ENCODE assay signal across 21 mouse cellular contexts in genomic region chr6:71556826-71557225, GRCm38 (mm10). TPM values are rescaled to one million over a fixed set of nuclear protein-coding genes. Genes with fewer than 3 reads are reported as not detected.
DNase-seq lines count a peak whose midpoint lies in the region; ATAC-seq lines count a peak whose summit lies in the region.
"Had no signal": no experiment of that assay in that cellular context is flagged by ENCODE, and none has a peak within 500 bp of the region (broad histone marks: within the 10 kb centered on the region; RNA-seq: fewer than 3 reads in every experiment).

No protein-coding gene starts in this region.

- peak; percentile 12 to 29 for DNase-seq in kidney, adult 8-10 months
- DNase-seq in kidney, postnatal 25 days = no peak
- peak; percentile 22 to 29 for DNase-seq in kidney, postnatal 36 days
- DNase-seq: adrenal gland, adult 2 months; adrenal gland, postnatal 10 days; adrenal gland, postnatal 25 days; cerebellum, adult 11 months; cerebellum, adult 18-20 months; cerebellum, adult 8-10 months; cerebellum, adult 9-11 months; cerebellum, postnatal 14 days; cerebellum, postnatal 36 days; embryo, embryonic 11 days had no signal

- no peak overlapping the region for H3K27ac ChIP-seq in kidney, embryonic 15.5 days
- H3K27ac ChIP-seq: embryonic facial prominence, embryonic 13.5 days; embryonic facial prominence, embryonic 15.5 days; forebrain, embryonic 10.5 days; forebrain, embryonic 12.5 days had no signal

- H3K36me3 ChIP-seq in kidney, embryonic 15.5 days = peaks cover 29% of the 10 kb centered on the region

- H3K4me2 ChIP-seq in kidney, embryonic 15.5 days = no peak overlapping the region
- H3K4me2 ChIP-seq: embryonic facial prominence, embryonic 13.5 days; embryonic facial prominence, embryonic 15.5 days; forebrain, embryonic 12.5 days had no signal

- ATAC-seq in kidney, embryonic 15.5 days (replicated peaks; ENCODE audit: low FRiP score) = no peak
- ATAC-seq: forebrain, embryonic 14.5 days; forebrain, embryonic 16.5 days had no signal

- H3K27me3 ChIP-seq in kidney, embryonic 15.5 days = no peaks in the 10 kb centered on the region
- H3K27me3 ChIP-seq: embryonic facial prominence, embryonic 13.5 days; embryonic facial prominence, embryonic 15.5 days; forebrain, embryonic 12.5 days had no signal

- no peak overlapping the region for H3K9ac ChIP-seq in kidney, embryonic 15.5 days
- H3K9ac ChIP-seq: embryonic facial prominence, embryonic 13.5 days; embryonic facial prominence, embryonic 15.5 days; forebrain, embryonic 12.5 days had no signal

- no peaks in the 10 kb centered on the region for H3K4me1 ChIP-seq in kidney, embryonic 15.5 days
- H3K4me1 ChIP-seq: embryonic facial prominence, embryonic 13.5 days; embryonic facial prominence, embryonic 15.5 days; forebrain, embryonic 10.5 days; forebrain, embryonic 12.5 days had no signal

- WGBS in kidney, embryonic 15.5 days = 91% methylated on average over 2 of the region's 2 CpGs

- H3K4me3 ChIP-seq in kidney, embryonic 15.5 days (replicated peaks) = no peak overlapping the region
- H3K4me3 ChIP-seq: embryonic facial prominence, embryonic 13.5 days; embryonic facial prominence, embryonic 15.5 days; erythroblast, embryonic 14.5 days; forebrain, embryonic 10.5 days; forebrain, embryonic 12.5 days had no signal

- H3K9me3 ChIP-seq in kidney, embryonic 15.5 days (replicated peaks) = no peaks in the 10 kb centered on the region
- H3K9me3 ChIP-seq: embryonic facial prominence, embryonic 13.5 days; embryonic facial prominence, embryonic 15.5 days; forebrain, embryonic 10.5 days; forebrain, embryonic 12.5 days had no signal

RNA-seq across cellular contexts. Expression of gene Chmp3, which starts 13.2 kb away (rescaled TPM):
- 62.3 and 67.2 TPM in 2 replicates for polyA plus RNA-seq in kidney, embryonic 15.5 days (2015; fragmentation: Nextera tagmentation; extraction: Ambion mirVana)

Comparison
In these comparisons a context has a peak if more than half of its experiments do, and no peak if none do; other contexts are left out.
1. DNase-seq: peak in kidney, adult 8-10 months (2 of 2) and kidney, postnatal 36 days (2 of 2); none in kidney, postnatal 25 days (0 of 2).